Mouse (Mus musculus) lung, adult 2 months (tissue): Measurements from ENCODE around the gene Hist2h2bb.

ENCODE experiments used
- CTCF ChIP-seq: fragments of 200-500 bp; IDR thresholded peaks from 2 replicates; pipeline ENCODE4 v1.5.1; 2011; ENCODE audit warnings: mild to moderate bottlenecking, low read length, control low read depth; ENCODE audit not compliant: insufficient read depth
- POLR2A ChIP-seq: fragments of 200-500 bp; IDR thresholded peaks from 2 replicates; pipeline ENCODE4 v1.6.1; 2011; ENCODE audit warnings: low read depth, mild to moderate bottlenecking, control low read depth, low read length, borderline replicate concordance; ENCODE audit errors: extremely low read depth

DNA sequence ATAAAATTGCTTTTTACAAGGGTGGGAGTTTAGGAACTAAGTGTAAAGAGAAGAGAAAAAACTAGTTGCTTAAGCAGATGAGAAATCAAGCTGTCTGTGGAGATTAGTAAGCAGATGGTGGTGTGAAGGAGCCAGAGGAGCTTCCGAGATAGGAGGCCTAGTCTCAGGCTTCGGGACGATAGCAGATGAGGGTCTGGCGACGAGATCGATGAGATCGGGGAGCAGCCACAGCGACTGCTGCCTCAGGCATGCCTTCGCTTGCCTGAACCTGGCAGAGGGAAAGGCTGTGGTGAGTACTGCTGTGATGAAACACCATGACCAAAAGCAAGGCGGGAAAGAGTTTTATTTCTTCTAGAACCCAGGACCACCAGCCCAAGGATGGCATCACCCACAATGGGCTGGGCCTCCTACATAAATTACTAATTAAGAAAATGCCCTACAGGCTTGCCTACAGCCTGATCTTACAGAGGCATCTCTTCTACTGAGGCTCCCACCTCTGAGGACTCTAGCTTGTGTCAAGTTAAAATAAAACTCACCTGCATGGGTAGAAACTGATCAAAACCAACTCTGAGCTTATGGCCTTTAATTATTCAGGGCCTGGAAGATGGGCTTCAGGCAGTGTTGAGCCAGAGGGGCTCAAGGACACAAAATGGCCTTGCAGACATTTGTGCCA, 14.7 kb upstream of the Hist2h2bb start:
- TF ChIP-seq POLR2A (no peak), CTCF (no peak)
